Mouse (Mus musculus): ENCODE measurements around the gene Fndc3b.

Gene Fndc3b

DNA sequence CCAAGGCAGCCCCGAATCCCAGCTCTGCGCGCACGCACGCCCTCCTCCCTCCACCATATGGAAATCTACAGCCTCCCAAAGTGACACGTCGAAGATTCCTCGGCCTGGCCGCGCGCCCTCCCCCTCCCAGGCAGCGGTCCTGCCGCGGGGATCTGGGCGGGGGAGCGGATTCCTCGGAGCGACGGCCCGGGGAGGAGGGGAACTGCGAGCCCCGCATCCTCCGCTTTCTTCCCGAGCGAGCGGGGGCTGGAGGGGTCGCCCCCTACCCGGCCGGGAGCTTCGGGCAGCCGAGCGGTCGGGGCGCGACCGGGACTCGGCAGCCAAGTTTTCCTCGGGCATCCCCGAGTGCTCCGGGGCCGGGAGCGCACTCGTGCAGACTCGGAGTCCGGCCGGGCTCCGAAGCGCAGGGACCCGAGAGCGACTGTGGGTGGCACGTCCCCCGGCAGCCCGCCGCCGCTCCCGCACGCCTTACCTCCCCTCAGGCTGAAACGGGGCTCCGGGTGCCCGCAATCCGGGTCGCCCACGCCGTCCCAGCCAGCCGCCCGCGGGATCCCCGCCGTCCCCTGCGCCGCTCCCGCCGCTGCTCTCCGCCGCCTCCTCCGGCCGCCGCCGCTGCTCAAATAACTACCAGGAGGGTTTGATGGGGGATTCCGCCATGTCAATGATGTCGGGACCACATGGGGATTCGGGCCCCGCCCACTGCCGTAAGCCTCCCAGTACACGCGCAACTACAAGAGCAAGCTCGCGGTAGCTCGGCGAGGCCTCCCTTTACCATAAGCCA is at the start of gene Fndc3b:
Gene Fndc3b (minus strand): TSS at position 660 of the 781 bp plus-strand sequence.
- DNase-seq (ENCODE audit: low read depth), result peak; percentile 97

- no peak for DNase-seq (ENCODE audit: low read depth)
These were observed 49.2 kb upstream of the Fndc3b start for GRCm38 (mm10) chr3:27760278-27760677.

GRCm38 (mm10) chr3:27758976-27759375 is 47.9 kb upstream of the Fndc3b start:
- peak; percentile 42 for DNase-seq (ENCODE audit: low read depth)

DNA sequence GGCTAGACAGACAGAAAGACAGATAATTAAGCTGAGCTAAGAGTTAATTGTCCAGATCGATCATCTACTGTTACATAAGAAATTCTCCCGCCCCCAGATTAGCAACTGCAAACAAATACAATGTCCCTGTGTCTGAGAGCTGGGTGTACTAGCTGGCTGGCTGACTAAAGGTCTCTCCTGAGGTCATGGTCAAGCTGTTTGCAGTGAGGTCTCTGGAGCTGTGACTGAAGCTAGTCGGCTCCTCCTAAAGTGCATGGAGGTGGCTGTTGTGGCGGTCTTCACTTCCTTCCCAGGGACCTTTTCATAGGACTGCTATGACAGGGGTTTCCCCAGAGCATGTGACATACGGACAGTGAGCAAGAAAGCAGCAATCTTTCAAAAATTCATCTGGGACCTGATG is 40.5 kb upstream of the Fndc3b start:
- no peak for DNase-seq (ENCODE audit: low read depth)

DNA sequence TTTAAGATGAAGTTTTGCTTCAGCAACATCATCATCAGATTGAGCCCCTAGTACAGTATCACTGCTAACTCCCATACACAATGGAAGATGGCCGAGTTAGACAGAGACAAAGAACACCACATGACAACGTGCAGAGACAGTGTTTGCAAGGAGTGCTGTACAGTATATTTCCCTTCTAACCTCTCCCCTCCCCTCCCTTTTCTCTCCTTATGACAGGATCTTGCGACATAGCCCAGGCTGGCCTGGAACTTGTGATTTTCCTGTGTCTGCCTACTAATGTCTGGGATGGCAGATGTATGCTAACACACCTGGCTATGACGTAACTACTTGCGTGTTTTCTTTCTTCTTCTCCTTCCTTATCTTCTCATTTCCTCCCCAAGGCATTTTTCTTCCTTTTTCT is 40.0 kb upstream of the Fndc3b start:
- no peak for DNase-seq (ENCODE audit: low read depth)

DNA sequence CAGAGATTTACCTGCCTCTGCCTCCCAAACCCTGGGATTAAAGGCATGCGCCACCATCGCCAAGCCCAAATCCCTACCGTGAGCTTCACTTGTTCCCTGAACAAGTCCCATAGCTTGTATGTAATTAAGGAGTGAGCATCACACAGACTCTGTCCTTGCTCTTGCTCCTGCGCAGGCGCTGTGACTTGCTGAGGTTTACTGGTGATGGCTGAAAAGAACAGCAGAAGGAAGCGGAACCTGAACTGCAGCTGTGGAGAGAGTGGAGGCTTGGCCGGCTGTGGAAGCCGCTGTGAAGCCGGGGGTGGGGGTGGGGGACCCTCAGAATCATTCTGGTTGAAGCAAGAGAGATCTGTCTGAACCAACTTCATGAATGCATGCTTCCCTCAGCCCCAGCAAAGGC is 34.5 kb upstream of the Fndc3b start:
- DNase-seq (ENCODE audit: low read depth), result no peak

DNA sequence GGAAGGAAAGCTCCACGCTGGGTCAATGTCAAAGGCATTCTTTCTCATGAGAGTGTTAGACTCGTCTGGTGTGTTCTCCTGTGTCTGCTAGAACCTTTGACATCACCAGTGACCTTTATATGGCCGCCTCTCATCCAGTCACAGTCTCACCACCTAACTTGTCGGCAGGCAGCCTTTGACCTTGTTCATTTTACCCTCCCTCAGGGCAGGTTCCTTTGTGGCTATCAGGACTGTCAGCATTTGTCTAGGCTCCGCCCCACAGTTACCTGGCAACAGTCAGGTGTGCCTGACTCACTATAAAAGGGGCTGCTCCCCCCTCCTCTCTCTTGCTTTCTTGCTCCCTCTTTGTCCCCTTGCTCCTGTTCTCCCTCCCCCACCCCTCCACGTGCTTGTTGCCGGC is 33.6 kb upstream of the Fndc3b start:
- no peak for DNase-seq (ENCODE audit: low read depth)

DNA sequence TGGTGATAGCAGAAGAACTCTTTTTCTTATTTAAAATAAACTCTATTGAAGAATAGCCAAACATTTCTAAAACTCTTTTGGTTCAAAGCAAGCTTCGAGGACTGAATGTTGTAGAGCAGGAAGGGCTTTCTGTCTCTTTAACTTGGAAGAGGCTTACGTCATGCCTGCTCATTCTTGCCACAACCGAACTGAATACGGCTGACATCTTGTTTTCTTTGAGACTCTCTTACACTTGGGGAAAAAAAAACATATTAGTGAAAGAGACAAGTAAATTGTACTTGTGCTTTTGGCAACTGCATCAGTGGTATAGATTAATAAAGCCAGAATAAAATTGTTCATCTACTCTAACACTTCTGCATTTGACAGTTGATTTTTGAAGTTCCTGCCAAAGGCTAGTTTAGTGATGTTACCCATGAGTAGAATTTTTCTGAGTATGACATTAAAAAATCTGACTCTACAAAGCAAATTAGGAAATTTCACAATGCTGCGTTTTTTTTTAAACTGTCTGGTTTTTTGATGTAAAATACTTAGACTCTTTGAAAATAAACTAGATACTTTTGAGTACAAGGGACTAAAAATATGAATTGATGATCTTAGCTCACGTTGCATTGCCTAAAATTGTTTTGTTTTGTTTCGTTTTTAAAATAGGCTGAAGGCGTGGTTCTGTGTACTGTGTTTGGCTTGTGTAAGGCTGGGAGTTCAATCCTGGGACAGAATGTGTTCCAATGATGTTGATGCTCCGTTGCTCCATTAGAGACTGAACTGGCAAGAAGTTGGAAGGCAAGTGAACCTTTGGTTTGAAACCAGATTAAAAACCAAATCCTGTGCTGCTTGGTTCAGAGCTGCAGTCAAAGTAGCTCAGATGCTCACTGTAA is 32.4 kb upstream of the Fndc3b start:
- DNase-seq (ENCODE audit: low read depth), result no peak

DNA sequence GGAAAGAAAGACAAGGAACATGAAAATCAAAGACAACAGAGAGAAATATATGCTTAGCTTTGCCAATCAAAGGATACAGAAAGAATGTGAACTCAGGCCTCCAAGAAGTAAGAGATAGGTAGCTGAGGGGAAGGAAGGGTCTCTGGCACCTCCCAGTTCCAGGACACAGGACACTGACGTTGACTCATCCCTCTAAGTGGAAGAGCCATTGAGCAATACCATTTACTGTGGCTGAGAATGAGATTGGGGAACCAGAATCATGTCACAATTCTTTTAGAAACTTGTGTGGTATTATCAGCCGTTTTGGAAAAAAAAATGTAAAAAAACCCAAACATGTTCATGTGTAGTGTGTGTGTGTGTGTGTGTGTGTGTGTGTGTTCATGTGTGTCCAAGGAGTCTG is 31.0 kb upstream of the Fndc3b start:
- DNase-seq (ENCODE audit: low read depth), result no peak

GRCm38 (mm10) chr3:27740136-27740535 is 29.0 kb upstream of the Fndc3b start:
- no peak for DNase-seq (ENCODE audit: low read depth)

DNA sequence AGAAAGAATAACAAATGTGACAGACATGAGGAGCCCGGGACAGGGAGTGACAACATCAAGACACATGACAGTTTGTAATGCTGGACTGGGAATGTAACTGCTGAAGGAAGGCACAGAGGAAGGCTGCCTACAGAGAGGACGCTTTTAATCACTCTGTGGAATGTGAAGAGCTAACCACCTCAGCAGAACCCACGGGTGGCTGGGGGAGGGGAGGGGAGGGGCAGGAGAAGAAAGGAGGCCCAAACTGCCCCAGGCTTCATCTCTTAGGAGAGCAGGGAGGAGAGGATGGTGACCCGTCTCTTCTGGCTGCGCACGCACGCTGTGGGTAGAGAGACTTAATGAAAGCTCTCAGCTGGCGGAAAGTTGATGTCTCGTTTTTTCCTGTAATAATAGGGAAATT is 25.1 kb upstream of the Fndc3b start:
- no peak for DNase-seq (ENCODE audit: low read depth)

- no peak for DNase-seq (ENCODE audit: low read depth)
These were observed 24.0 kb upstream of the Fndc3b start for GRCm38 (mm10) chr3:27735113-27735512.

- no peak for DNase-seq (ENCODE audit: low read depth)
These were observed 18.0 kb upstream of the Fndc3b start for GRCm38 (mm10) chr3:27728798-27729782.

DNA sequence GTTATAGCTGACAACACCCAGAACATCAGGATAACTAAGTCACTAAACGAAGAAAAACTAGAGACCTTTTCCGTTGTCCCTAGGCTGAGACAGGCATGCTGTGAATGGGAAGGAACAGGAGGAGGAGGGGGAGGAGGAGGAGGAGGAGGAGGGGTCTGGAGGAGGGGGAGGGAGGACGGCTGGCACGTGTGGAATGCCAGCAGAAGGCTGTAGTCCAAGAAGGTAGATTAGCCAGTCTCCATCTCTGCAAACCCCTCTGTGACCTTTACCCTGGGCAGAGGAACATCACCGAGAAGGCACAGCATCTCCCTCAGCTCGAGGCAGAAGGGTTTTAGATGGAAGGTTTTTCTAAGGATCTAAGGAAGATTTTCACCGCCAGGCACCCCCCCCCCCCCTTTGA is 17.1 kb upstream of the Fndc3b start:
- DNase-seq (ENCODE audit: low read depth), result no peak

GRCm38 (mm10) chr3:27725752-27726151 is 14.6 kb upstream of the Fndc3b start:
- DNase-seq (ENCODE audit: low read depth), result no peak

- no peak for DNase-seq (ENCODE audit: low read depth)
These were observed 13.1 kb upstream of the Fndc3b start for GRCm38 (mm10) chr3:27724208-27724607.

- DNase-seq (ENCODE audit: low read depth), result peak; percentile 50
These were observed 7.8 kb upstream of the Fndc3b start for GRCm38 (mm10) chr3:27718829-27719365.

GRCm38 (mm10) chr3:27713971-27714370 is 2.9 kb upstream of the Fndc3b start:
- no peak for DNase-seq (ENCODE audit: low read depth)

DNA sequence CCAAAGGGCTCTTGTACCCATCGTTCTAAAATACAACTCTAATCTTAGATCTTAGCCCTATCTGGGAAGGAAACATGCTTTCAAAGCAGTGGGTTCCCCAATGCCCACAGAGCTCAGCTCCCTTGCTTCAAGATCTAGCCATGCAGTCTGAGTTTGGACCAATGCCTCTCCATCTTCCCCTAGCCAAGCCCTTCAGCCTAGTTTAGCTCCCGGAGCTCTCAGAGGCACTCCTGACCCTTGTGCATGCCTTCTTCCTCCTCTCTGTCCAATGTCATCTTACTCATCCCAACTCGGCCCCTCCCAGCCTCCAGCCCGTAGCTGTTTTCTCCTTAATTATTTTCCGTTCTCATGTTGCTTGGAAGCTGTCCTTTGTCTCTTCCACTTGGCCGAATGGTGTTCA is 1.3 kb upstream of the Fndc3b start:
- DNase-seq (ENCODE audit: low read depth), result no peak

DNA sequence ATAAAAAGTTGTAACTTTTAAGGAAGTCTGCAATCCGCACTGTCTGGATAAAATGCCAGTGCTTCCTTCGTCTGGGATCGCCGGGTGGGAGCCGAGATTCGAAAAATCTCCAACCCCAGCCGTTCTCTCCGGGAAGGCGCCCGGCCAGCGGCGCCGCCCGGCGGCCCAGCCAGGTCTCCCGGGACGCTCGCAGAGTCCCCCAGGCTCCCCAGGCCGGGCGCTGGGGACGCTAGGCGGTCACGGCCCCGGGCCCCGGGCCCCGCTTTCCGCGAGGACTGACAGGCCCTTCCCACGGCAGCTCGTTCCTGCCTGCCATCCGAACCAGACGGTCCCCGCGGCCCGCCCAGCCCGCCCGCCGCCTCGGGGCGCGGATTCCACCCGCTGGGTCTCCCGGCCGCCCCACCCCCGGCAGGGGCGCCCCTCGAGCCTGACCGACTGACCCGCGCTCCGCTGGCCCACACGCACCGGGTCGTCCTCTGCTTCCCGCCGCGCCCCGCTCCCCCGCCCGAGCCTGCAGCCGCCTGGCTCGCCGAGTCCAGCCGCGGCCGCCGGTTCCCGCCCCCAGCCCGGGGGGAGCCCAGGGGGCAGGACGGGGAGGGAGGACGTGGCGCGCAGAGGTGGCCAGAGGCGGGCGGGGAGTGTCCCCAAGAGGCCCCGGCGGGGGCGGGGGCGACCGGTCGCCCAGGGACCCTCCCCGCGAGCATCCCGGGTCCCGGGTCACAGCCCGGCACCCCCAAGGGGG is 1.0 kb downstream of the Fndc3b start:
- DNase-seq (ENCODE audit: low read depth), result peak; percentile 79
